Mouse (Mus musculus) right cerebral cortex, postnatal 10 days (tissue): ENCODE data around the gene Arhgap21.
"Not testable (repeated sequence)": the region's sequence is repeated elsewhere in the genome, so short reads cannot be mapped to it uniquely, and the experiment has no call there.

ENCODE experiments used
- DNase-seq, 2 experiments: peaks; one replicate each; pipeline ENCODE4 v3.0.0; 2021; ENCODE audit warnings: low spot score in 2 of 2

Gene Arhgap21

DNA sequence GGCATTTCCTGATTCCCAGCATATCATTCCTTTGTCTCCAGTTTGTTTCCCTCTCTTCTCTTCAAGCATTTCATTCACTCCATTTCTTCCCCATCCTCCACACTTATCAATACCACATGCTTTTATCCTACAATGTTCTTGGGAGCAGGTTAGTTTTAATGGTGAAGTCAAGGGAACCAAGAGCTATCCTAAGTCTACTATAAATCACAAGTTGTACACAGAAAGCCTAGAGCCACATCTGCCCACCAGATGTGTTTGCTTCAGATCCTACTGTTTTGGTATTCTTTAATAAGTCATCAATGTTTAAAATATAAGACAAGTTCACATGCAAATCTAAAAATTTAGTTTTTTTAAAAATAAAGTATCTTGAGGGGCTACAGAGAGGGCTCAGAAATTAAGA lies 27.6 kb downstream of the Arhgap21 start:
- DNase-seq = no peak

DNA sequence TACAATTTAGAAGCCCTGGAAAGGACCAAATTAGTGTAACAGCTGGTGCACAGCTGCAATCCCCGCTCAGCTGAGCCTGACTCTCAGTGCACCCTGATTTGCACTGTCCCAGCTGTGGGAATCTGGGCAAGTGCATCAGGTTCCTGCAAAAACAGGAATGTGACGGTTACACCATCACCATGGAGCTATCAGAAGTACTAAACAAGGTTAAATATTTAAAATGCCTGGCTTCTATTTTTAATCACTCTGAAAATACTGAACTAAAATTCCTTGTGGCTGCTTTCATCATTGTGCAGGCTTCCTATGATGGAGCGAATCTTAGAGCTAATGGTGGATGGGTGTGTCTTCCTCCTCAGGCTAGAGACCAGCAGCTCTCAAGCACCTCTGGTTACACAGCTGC lies 29.3 kb downstream of the Arhgap21 start:
- no peak for DNase-seq

DNA sequence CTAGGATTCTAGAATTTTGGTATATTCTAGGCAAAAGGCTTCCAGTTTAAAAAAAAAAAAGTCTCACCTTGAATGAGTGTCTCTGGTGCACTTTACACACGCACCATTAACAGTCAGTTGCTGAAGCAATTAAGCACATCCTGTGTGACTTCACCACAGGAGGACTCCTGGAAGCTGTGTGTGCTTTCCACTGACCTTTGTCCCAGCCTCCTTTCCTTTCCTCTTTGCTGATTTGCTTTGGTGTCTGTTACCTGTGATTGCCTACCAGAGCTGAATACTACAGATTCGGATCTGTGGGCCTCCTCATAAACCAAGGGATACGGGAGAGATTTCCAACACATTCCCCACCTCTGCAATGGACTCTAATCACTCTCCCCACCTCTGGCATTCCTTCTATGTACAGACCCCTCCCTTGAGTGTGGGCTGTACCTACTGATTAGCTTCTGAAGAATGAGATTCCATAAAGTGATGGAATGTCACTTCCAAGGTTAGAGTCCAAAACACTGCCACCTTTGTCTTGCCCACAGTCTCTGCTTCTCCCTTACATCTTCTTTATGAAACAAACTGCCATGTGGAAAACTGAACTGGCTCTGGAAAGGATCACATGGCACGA lies 32.0 kb downstream of the Arhgap21 start:
- no peak for DNase-seq

- no peak for DNase-seq
Measured at GRCm38 (mm10) chr2:20934406-20934805, 34.3 kb downstream of the Arhgap21 start.

- peak in 1 of 2 experiments; percentile 23 for DNase-seq
Measured at GRCm38 (mm10) chr2:20932748-20933313, 35.9 kb downstream of the Arhgap21 start.

DNA sequence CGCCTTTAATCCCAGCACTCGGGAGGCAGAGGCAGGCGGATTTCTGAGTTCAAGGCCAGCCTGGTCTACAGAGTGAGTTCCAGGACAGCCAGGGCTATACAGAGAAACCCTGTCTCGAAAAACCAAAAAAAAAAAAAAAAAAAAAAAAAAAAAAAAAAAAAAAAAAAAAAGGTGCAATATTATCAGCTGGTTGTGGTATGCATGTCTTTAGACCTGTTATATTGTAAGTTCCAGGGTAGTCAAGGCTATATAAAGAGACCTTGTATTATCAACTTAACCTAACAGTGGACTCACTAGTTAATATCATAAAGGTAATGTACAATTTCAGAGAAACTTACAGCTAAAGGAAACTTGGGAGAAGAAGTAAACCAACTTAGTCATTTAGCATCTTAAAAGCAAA lies 36.9 kb downstream of the Arhgap21 start:
- not testable (repeated sequence) for DNase-seq

DNA sequence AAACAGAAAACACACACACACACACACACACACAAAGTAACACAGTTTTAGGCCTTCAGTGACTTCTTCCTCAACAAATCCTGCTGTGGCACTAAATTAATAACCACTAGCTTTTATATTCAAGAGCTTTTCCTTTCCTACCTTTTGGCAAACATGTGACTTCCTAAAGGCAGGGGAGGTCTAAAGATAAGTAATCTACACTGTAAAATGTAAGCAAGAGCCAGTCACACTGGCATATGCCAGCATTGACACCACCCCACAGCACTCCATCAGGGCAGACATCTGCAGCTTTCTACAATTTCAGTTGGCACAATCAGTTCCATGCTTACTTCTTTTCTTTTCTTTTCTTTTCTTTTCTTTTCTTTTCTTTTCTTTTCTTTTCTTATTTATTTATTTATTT lies 40.2 kb downstream of the Arhgap21 start:
- no peak for DNase-seq

- DNase-seq = no peak
Measured at GRCm38 (mm10) chr2:20924938-20925337, 43.7 kb downstream of the Arhgap21 start.

DNA sequence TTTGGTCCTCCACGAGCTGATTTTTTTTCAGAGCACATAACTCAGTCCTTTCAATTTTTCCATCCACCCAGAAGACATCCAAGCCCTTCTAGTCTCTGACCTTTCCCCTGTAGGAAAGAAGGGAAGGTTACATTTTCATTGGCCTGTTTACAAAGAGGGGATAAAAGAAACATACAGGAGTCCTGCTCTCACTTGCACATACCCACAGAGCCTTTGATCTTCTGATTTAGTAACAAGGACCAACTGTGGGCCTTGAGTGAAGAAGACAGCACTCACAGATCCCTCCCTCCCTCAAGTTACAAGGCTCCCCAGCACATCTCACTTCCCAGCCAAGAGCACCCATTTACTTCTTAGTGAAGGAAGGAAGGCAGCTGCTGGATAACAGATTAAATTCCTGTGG lies 46.3 kb downstream of the Arhgap21 start:
- no peak for DNase-seq

DNA sequence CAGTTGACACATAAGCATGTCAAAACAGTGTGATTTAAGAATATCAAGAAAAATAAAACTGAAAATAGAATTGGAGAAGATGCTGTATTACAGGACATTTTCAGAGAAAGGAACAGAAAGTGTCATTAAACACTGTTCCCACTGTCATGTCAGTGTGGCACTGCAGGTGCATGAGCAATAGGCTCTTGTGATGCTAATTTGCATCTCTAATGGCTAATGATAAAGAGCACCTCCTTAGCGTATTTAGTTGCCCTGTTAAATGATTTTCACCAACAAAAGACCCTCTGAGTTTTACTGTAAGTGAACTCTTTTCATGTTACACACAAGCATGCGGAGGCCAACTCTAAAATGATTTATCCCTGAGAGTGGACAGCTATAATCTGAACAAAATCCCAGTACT lies 47.1 kb downstream of the Arhgap21 start:
- no peak for DNase-seq

- no peak for DNase-seq
Measured at GRCm38 (mm10) chr2:20921021-20921420, 47.7 kb downstream of the Arhgap21 start.

DNA sequence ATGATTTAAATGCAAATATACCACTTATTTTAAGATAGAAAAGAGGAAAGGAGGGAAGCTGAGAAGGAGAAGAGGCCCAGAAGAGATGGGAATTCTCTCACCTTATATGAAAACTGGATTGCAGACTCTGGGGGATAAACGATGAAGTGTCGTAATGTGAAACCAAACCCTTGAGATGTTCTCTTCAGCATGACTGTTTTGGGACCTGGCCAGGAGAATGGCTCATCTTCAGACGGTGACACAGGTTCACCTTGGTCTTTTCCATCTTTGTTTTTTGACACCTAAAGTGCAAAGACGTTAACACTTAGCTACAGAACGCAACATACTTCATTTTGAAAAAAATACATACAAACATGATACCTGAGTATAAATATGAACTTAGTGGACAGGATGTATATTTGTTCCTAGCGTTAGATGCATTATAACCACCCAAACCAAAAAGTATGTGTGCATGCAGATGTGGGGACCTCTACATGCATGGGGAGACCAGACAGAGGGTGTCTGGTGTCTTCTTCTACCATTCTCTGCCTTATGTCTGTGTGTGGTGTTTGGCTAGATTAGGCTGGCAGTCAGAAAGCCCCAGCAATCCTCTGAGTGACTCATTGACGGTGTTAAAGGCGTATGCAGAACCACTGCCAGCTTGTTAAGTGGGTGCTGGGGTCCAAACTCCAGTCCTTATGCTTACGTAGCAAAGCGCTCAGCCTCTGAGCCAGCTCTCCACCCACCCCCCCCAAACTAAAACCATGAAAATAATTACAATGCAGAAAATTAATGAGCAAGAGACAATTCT lies 54.0 kb downstream of the Arhgap21 start:
- no peak for DNase-seq

DNA sequence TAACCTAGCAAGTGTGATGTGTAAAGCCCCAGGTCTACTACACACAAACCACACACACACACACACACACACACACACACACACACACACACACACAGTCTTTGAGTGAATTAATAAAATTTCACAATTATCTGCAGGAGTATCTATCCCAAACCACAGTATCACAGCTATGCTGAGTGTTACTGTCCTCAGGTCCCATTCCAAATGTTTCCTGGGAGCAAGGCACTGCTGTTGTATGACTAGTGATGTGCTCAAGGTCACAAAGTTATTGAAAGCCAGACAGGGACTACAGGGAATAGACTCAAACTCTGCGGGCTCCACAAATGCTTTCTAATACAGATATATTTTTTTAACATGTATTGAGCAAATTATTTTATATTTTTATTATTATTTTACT lies 55.7 kb downstream of the Arhgap21 start:
- DNase-seq = no peak

GRCm38 (mm10) chr2:20912348-20913018 lies 56.2 kb downstream of the Arhgap21 start:
- no peak for DNase-seq

DNA sequence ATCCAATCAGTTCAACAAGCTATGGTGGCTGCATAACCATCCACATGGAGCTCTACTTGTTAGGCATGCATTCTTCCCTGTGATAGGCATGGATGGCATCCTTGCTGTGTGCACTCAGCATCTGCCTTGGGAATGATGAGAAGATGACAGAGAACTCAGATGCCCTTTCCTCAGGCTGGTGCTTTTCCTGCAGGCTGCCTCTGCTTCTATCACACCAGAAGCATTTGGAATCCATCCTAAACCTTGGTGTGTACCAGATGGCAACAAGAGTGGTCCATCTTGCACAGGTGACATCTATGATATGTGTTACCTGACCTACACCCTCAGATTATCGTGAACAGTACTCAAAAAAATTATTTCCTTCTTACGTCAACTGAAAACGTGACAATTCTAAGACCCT lies 58.2 kb downstream of the Arhgap21 start:
- no peak for DNase-seq

DNA sequence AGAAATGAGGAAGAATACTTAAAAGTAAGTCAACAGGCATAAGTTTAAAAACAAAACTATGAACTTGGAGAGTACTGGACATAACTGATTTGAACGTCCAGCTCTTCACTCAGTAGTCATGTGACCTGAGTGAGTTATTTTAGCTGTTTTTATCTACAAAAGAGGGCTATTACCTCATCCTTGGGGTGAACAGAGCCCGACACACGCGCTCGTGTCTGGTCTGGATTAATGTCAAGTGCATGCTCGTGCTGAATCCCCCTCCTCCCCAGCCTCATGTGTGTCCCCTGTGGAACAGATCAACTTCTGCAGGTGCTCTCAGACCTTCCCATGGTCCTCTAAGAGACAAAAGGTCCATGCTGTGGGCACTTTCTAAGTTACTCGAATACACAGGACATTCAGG lies 59.3 kb downstream of the Arhgap21 start:
- DNase-seq = no peak

GRCm38 (mm10) chr2:20907291-20907690 lies 61.4 kb downstream of the Arhgap21 start:
- DNase-seq = no peak

GRCm38 (mm10) chr2:20905411-20905810 lies 63.3 kb downstream of the Arhgap21 start:
- no peak for DNase-seq

- DNase-seq = no peak
Measured at GRCm38 (mm10) chr2:20902981-20903645, 65.6 kb downstream of the Arhgap21 start.

- DNase-seq = no peak
Measured at GRCm38 (mm10) chr2:20901916-20902315, 66.8 kb downstream of the Arhgap21 start.

DNA sequence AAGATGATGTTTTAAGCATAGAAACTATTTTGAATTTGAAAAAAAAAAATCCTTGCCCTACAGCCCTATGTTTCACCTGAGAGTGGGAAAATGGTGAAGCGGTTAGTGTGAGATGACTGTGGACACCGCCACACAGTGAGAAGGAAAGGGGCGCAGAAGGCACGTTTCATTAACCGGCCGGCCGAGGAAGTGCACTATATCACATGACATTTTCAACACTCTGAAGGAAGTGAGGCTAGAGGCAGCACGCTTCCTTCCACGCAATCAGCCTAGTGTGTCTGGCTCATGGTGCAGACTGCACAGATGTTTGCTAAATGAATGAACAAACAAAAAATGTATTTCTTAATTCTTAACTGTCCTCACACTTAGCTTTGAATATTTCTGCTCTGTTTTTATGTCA lies 69.4 kb downstream of the Arhgap21 start:
- DNase-seq = no peak

- DNase-seq = peak; percentile 76 to 82
Measured at GRCm38 (mm10) chr2:20898684-20899083, 70.0 kb downstream of the Arhgap21 start.
